Mouse (Mus musculus) forebrain, embryonic 11.5 days (tissue): ENCODE data around the gene Dpy19l1. TPM values are rescaled to one million over a fixed set of nuclear protein-coding genes. Genes with fewer than 3 reads are reported as not detected.

Source experiments
- ATAC-seq: fragments of 200-750 bp; cut with Nextera tagmentation; replicated peaks from 2 replicates; pipeline ENCODE4 v1.8.0; 2017; ENCODE audit warnings: moderate TSS enrichment; ENCODE audit not compliant: low FRiP score
- DNase-seq: peaks from one replicate; pipeline ENCODE4 v3.0.0-alpha.2; 2017; ENCODE audit warnings: low spot score
- H3K27ac ChIP-seq: fragments of 300-500 bp; sonication (generic); 2 replicates; pipeline ENCODE4 v1.5.1; 2014; ENCODE audit warnings: low read depth, low read length
- H3K27me3 ChIP-seq: fragments of 300-500 bp; sonication (generic); 2 replicates; pipeline ENCODE4 v1.6.1; 2014; ENCODE audit warnings: mild to moderate bottlenecking, low read length, mixed read lengths; ENCODE audit not compliant: control insufficient read depth, insufficient read depth
- H3K36me3 ChIP-seq: fragments of 300-500 bp; sonication (generic); 2 replicates; pipeline ENCODE4 v1.6.1; 2014; ENCODE audit warnings: mild to moderate bottlenecking, low read length, moderate library complexity, mixed read lengths; ENCODE audit not compliant: control insufficient read depth, insufficient read depth
- H3K4me1 ChIP-seq: fragments of 300-500 bp; sonication (generic); replicated peaks from 2 replicates; pipeline ENCODE4 v1.6.1; 2014; ENCODE audit warnings: low read length, mixed read lengths; ENCODE audit not compliant: control insufficient read depth, insufficient read depth
- H3K4me2 ChIP-seq: fragments of 300-500 bp; sonication (generic); 2 replicates; pipeline ENCODE4 v1.6.1; 2014; ENCODE audit warnings: low read depth, mild to moderate bottlenecking, low read length, moderate library complexity, mixed read lengths; ENCODE audit not compliant: severe bottlenecking
- H3K4me3 ChIP-seq: fragments of 300-500 bp; sonication (generic); 2 replicates; pipeline ENCODE4 v1.5.1; 2014; ENCODE audit warnings: low read depth, low read length
- H3K9ac ChIP-seq: fragments of 300-500 bp; sonication (generic); 2 replicates; pipeline ENCODE4 v1.6.1; 2014; ENCODE audit warnings: low read length
- H3K9me3 ChIP-seq: fragments of 300-500 bp; sonication (generic); 2 replicates; pipeline ENCODE4 v1.6.1; 2016; ENCODE audit warnings: low read length, mixed read lengths; ENCODE audit not compliant: control insufficient read depth
- WGBS: fragments of 180-500 bp; shearing (Covaris S2); extraction: QIAGEN DNeasy Blood & Tissue Kit; methylation state at CpG from one replicate; pipeline ENCODE4 v1.1.7; 2014; 5-methylcytosine and 5-hydroxymethylcytosine counted together
- polyA plus RNA-seq: library from polyadenylated mRNA; unstranded; fragments of >200 nt; fragmentation: Nextera tagmentation; extraction: Ambion mirVana; gene quantifications from 2 replicates; pipeline ENCODE4 v1.2.1, GENCODE M21; 2014

Dpy19l1 gene
- polyA plus RNA-seq, 1 experiment from 2014 or later, result 21.5 TPM

GRCm38 (mm10) chr9:24378848-24379247, 124.1 kb downstream of the Dpy19l1 start:
- no peak for ATAC-seq
- Histone ChIP-seq H3K9ac (no peak overlapping the region), H3K27me3 (no peaks in the 10 kb centered on the region), H3K27ac (no peak overlapping the region), H3K9me3 (no peaks in the 10 kb centered on the region), H3K36me3 (no peaks in the 10 kb centered on the region), H3K4me3 (no peak overlapping the region), H3K4me1 (no peaks in the 10 kb centered on the region), H3K4me2 (no peak overlapping the region)
- no peak for DNase-seq
- 94% methylated on average over 2 of the region's 2 CpGs for WGBS

Other genes with a start within 250 kb of the Dpy19l1 start
- not detected in 2 replicates for gene Cypt4, start 122.1 kb upstream of the Dpy19l1 start, polyA plus RNA-seq
- gene Dpy19l2, start 193.2 kb upstream of the Dpy19l1 start, polyA plus RNA-seq, result 0.07 and 0.27 TPM in 2 replicates